Mouse (Mus musculus) CH12.LX (cell line): ENCODE results near the gene Vmn1r85. TPM values are rescaled to one million over a fixed set of nuclear protein-coding genes. Genes with fewer than 3 reads are reported as not detected.
A peak's percentile ranks its signal among the peaks of the same experiment; 100 is the strongest.

ENCODE experiments used
- DNase-seq: peaks from one replicate; pipeline ENCODE4 v3.0.0-alpha.2; 2013; ENCODE audit errors: extremely low read depth
- H3K27ac ChIP-seq: 2 replicates; pipeline ENCODE4 v1.5.1; 2012; ENCODE audit warnings: low read depth, mild to moderate bottlenecking, control low read depth, moderate library complexity; ENCODE audit not compliant: insufficient read depth
- H3K27me3 ChIP-seq: replicated peaks from 2 replicates; pipeline ENCODE3; 2012; ENCODE audit warnings: inconsistent platforms
- H3K36me3 ChIP-seq, 2 experiments: replicated peaks in 1 of 2; 2 replicates each; pipeline versions ENCODE3 to v1.6.1; 2012; ENCODE audit warnings: inconsistent platforms in 1 of 2, low read length in 1 of 2, mild to moderate bottlenecking in 1 of 2, mixed read lengths in 1 of 2, moderate library complexity in 1 of 2; ENCODE audit not compliant: control insufficient read depth in 1 of 2, insufficient read depth in 1 of 2
- H3K4me1 ChIP-seq, 2 experiments: 2 replicates each; pipeline ENCODE4 v1.6.1; 2012; ENCODE audit warnings: inconsistent platforms in 1 of 2, moderate library complexity in 1 of 2; ENCODE audit not compliant: insufficient read depth in 2 of 2, control insufficient read depth in 1 of 2
- H3K4me2 ChIP-seq: 2 replicates; pipeline ENCODE4 v1.6.1; 2012; ENCODE audit warnings: low read depth, mild to moderate bottlenecking, control low read depth; ENCODE audit not compliant: poor library complexity, insufficient read depth, severe bottlenecking
- H3K4me3 ChIP-seq, 3 experiments: fragments of 150-350 bp in 1 of 3; sonication (generic) in 1 of 3; replicated peaks in 1 of 3; 2 replicates each; pipeline versions ENCODE3 to v1.5.1; 2011 to 2012; ENCODE audit warnings: low read depth in 2 of 3, low read length in 2 of 3, mild to moderate bottlenecking in 2 of 3, moderate library complexity in 2 of 3, control low read depth in 1 of 3, improper control_type of control experiment in 1 of 3, inconsistent platforms in 1 of 3, mixed read lengths in 1 of 3; ENCODE audit not compliant: poor library complexity in 1 of 3
- H3K79me2 ChIP-seq: replicated peaks from 2 replicates; pipeline ENCODE4 v1.6.1; 2012; ENCODE audit warnings: mild to moderate bottlenecking, moderate library complexity; ENCODE audit not compliant: control insufficient read depth, poor library complexity, insufficient read depth, severe bottlenecking; ENCODE audit errors: extremely low read depth
- H3K9ac ChIP-seq: 2 replicates; pipeline ENCODE4 v1.6.1; 2012; ENCODE audit warnings: low read depth, mild to moderate bottlenecking, control low read depth, moderate library complexity; ENCODE audit not compliant: insufficient read depth
- H3K9me3 ChIP-seq: replicated peaks from 2 replicates; pipeline ENCODE3; 2012; ENCODE audit warnings: low read length, inconsistent platforms, mixed read lengths
- CHD1 ChIP-seq: IDR thresholded peaks from 2 replicates; pipeline ENCODE4 v1.6.1; 2012; ENCODE audit warnings: low read depth, low read length, improper control_type of control experiment, inconsistent platforms
- CHD2 ChIP-seq: IDR thresholded peaks from 2 replicates; pipeline ENCODE4 v1.6.1; 2011; ENCODE audit warnings: low read length, improper control_type of control experiment
- CTCF ChIP-seq, 2 experiments: IDR thresholded peaks in 1 of 2; conservative IDR thresholded peaks in 1 of 2; 2 replicates each; pipeline ENCODE4 v1.5.1; 2011 to 2012; ENCODE audit warnings: low read depth in 2 of 2, low read length in 2 of 2, improper control_type of control experiment in 1 of 2, inconsistent platforms in 1 of 2, mild to moderate bottlenecking in 1 of 2, moderate library complexity in 1 of 2
- EP300 ChIP-seq: IDR thresholded peaks from 2 replicates; pipeline ENCODE4 v1.6.1; 2011; ENCODE audit warnings: low read length, improper control_type of control experiment
- ETS1 ChIP-seq: conservative IDR thresholded peaks from 2 replicates; pipeline ENCODE4 v1.6.1; 2012; ENCODE audit warnings: low read depth, mild to moderate bottlenecking, inconsistent platforms, low read length, improper control_type of control experiment, moderate library complexity
- GABPA ChIP-seq: IDR thresholded peaks from 2 replicates; pipeline ENCODE4 v1.6.1; 2012; ENCODE audit warnings: low read depth, low read length, improper control_type of control experiment, inconsistent platforms; ENCODE audit not compliant: insufficient replicate concordance
- HCFC1 ChIP-seq: IDR thresholded peaks from 2 replicates; pipeline ENCODE4 v1.6.1; 2012; ENCODE audit warnings: low read depth, mild to moderate bottlenecking, inconsistent platforms, low read length, improper control_type of control experiment
- IRF4 ChIP-seq: IDR thresholded peaks from 2 replicates; pipeline ENCODE4 v1.6.1; 2014; ENCODE audit warnings: low read depth, mild to moderate bottlenecking, inconsistent platforms, low read length, improper control_type of control experiment
- JUN ChIP-seq: IDR thresholded peaks from 2 replicates; pipeline ENCODE4 v1.6.1; 2011; ENCODE audit warnings: low read depth, mild to moderate bottlenecking, low read length, improper control_type of control experiment, moderate library complexity; ENCODE audit not compliant: insufficient read depth
- JUND ChIP-seq: conservative IDR thresholded peaks from 2 replicates; pipeline ENCODE4 v1.6.1; 2011; ENCODE audit warnings: low read depth, low read length, improper control_type of control experiment
- KAT2A ChIP-seq: IDR thresholded peaks from 2 replicates; pipeline ENCODE4 v1.6.1; 2012; ENCODE audit warnings: low read length, improper control_type of control experiment, inconsistent platforms; ENCODE audit not compliant: insufficient replicate concordance
- MAX ChIP-seq: IDR thresholded peaks from 2 replicates; pipeline ENCODE4 v1.6.1; 2011; ENCODE audit warnings: low read length, improper control_type of control experiment
- MXI1 ChIP-seq: IDR thresholded peaks from 2 replicates; pipeline ENCODE4 v1.6.1; 2011; ENCODE audit warnings: mild to moderate bottlenecking, low read depth, low read length, improper control_type of control experiment
- MYC ChIP-seq: IDR thresholded peaks from 2 replicates; pipeline ENCODE4 v1.6.1; 2011; ENCODE audit warnings: low read depth, mild to moderate bottlenecking, improper control_type of control experiment, low read length
- NELFE ChIP-seq: IDR thresholded peaks from 2 replicates; pipeline ENCODE4 v1.6.1; 2011; ENCODE audit warnings: low read depth, low read length, improper control_type of control experiment
- NRF1 ChIP-seq: IDR thresholded peaks from 2 replicates; pipeline ENCODE4 v1.6.1; 2014; ENCODE audit warnings: low read depth, mild to moderate bottlenecking, inconsistent platforms, low read length, improper control_type of control experiment, moderate library complexity
- PAX5 ChIP-seq: IDR thresholded peaks from 2 replicates; pipeline ENCODE4 v1.6.1; 2012; ENCODE audit warnings: low read length, inconsistent platforms, mixed read lengths
- POLR2A ChIP-seq: IDR thresholded peaks from 2 replicates; pipeline ENCODE4 v1.6.1; 2011; ENCODE audit warnings: low read depth, mild to moderate bottlenecking, improper control_type of control experiment, low read length
- POLR2AphosphoS2 ChIP-seq: IDR thresholded peaks from 2 replicates; pipeline ENCODE4 v1.6.1; 2011; ENCODE audit warnings: low read depth, low read length, improper control_type of control experiment
- RAD21 ChIP-seq: IDR thresholded peaks from 2 replicates; pipeline ENCODE4 v1.6.1; 2011; ENCODE audit warnings: low read depth, mild to moderate bottlenecking, low read length, improper control_type of control experiment, moderate library complexity
- RCOR1 ChIP-seq: conservative IDR thresholded peaks from 2 replicates; pipeline ENCODE4 v1.6.1; 2012; ENCODE audit warnings: low read depth, mild to moderate bottlenecking, inconsistent platforms, low read length, improper control_type of control experiment
- SIN3A ChIP-seq: IDR thresholded peaks from 2 replicates; pipeline ENCODE4 v1.6.1; 2012; ENCODE audit warnings: low read length, improper control_type of control experiment, inconsistent platforms
- SMC3 ChIP-seq: IDR thresholded peaks from 2 replicates; pipeline ENCODE4 v1.6.1; 2011; ENCODE audit warnings: low read depth, low read length, improper control_type of control experiment
- TCF12 ChIP-seq: IDR thresholded peaks from 2 replicates; pipeline ENCODE4 v1.6.1; 2014; ENCODE audit warnings: low read depth, mild to moderate bottlenecking, inconsistent platforms, low read length, improper control_type of control experiment
- USF2 ChIP-seq: conservative IDR thresholded peaks from 2 replicates; pipeline ENCODE4 v1.6.1; 2011; ENCODE audit warnings: low read depth, low read length, improper control_type of control experiment
- ZC3H11A ChIP-seq: IDR thresholded peaks from 2 replicates; pipeline ENCODE4 v1.6.1; 2012; ENCODE audit warnings: low read depth, mild to moderate bottlenecking, inconsistent platforms, low read length, improper control_type of control experiment
- ZMIZ1 ChIP-seq: IDR thresholded peaks from 2 replicates; pipeline ENCODE4 v1.6.1; 2012; ENCODE audit warnings: low read depth, mild to moderate bottlenecking, inconsistent platforms, low read length, improper control_type of control experiment
- dilution Hi-C: fragments of 300-500 bp; cut with MboI; formaldehyde crosslinking; loops from 2 replicates; pipeline ENCODE4 v1.14.3; 2020; ENCODE audit warnings: low sequenced_read_pairs; ENCODE audit not compliant: extremely low pct_unique_long_range_greater_than_20kb, extremely low pct_ligation_motif_present
- in situ Hi-C: fragments of 300-500 bp; cut with MboI; formaldehyde crosslinking; loops from 3 replicates; pipeline ENCODE4 v1.14.3; 2019; ENCODE audit warnings: low sequenced_read_pairs, low pct_ligation_motif_present, low pct_unique_long_range_greater_than_20kb, mixed read lengths
- polyA plus RNA-seq: library from polyadenylated mRNA; unstranded; fragments of >175 nt; gene quantifications from 2 replicates; pipeline ENCODE4 v1.2.1, GENCODE M21; 2012; ENCODE audit warnings: low read depth; ENCODE audit not compliant: insufficient read length
- total RNA-seq, 2 experiments: library from RNA; depleted of rRNA; stranded (reverse); fragments of 300-350 nt in 1 of 2; fragments of >200 nt in 1 of 2; gene quantifications; 2 replicates each; pipeline ENCODE4 v1.2.3; 2012 to 2014

Vmn1r85 gene
- total and polyA plus RNA-seq, 3 experiments = not detected

DNA sequence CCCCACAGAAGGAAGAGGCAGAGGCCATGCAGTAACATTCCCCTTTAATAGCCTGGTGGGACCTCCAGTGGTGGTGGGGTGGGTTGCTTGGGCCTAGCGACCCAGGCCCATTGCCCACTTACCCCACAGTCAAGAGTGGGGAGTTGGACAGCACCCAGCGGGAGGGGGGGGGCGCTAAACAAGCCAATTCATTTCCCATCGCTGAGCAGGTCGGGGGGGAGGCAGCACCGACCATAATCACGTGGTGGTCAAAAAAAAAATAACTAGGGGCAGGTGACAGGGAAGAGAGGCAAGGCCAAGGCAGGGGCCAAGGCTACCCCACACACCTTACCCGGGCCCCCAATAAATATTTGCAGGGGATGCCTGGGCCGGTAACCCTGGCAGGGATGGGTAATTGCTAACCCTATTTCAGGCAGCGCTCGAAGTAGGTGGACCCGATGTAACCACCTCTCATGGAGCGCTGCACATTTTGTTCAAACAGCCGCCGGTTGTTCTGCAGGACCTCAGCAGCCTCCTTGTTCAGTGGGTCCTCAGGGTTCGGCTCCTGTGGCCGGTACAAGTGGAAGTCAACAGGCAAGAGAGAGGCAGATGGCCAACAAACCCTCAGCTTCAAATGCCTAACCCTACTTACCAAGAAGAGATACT, 59.6 kb downstream of the Vmn1r85 start:
- DNase-seq = no peak
- Histone ChIP-seq H3K4me3 (peak overlapping the region in 2 of 3 experiments; percentile 6 to 65), H3K36me3 (peaks cover 41 to 51% of the 10 kb centered on the region in 2 experiments), H3K27me3 (no peaks in the 10 kb centered on the region), H3K4me2 (peak overlapping the region; percentile 32), H3K79me2 (peaks cover 21% of the 10 kb centered on the region), H3K9me3 (no peaks in the 10 kb centered on the region), H3K27ac (peak overlapping the region; percentile 10; the same call in 1 of the 2 replicates), H3K4me1 (peaks cover 20 to 64% of the 10 kb centered on the region in 2 experiments), H3K9ac (peak overlapping the region; percentile 46; the same call in 1 of the 2 replicates)
- TF ChIP-seq CHD1 = no peak
- no peak for TF ChIP-seq CHD2
- no peak for TF ChIP-seq GABPA
- TF ChIP-seq USF2 = no peak
- no peak for TF ChIP-seq MAX
- TF ChIP-seq CTCF (conservative IDR thresholded peaks at IDR 0.05 in 1 of 2, IDR thresholded peaks at IDR 0.05 in 1 of 2; ENCODE audit: low read depth in 2 of 2, low read length in 2 of 2) = no peak
- TF ChIP-seq EP300 = no peak
- no peak for TF ChIP-seq ETS1
- TF ChIP-seq ZC3H11A = no peak
- no peak for TF ChIP-seq SMC3
- no peak for TF ChIP-seq JUN
- TF ChIP-seq HCFC1 = no peak
- dilution Hi-C loops (no loop called here), in situ Hi-C loops (no loop called here)

DNA sequence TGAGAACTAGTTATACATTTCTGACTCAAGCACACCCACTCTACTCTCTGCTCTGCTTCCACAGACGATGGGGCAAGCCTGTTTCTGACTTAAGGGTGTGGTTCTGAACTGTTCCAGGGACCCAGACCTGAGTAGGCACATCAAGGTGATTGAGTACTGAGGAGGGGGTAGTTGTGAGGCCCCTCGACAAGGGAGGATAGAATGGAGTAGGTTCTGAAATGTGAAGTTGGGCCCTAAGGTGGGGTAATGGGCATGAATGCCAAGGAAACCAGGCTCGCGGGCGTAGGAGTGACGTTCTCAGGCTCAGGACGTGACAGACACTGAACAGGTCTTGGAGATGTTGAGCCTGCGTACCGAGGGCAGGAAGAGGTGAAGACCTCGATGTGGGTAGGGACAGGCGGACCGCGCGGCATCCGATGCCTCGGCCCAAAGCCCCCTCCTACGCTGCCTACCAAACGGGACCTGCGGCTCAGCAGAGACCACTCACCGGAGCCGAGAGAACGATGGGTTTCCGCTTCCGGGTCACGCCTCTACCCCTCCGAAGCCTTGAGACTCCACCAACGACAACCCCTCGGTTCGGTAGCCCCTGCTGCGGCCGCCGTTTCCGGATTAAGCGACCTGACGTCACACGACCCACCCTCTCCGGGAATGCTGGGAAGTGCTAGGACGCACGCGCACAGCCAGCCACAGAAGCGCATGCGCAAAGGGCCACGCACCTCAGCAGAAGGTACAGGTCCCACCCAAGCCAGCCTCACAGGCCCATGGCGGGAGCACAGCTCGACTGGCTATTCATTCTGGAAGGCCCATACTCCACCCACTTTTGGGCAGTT, 60.6 kb downstream of the Vmn1r85 start, which contains the start of gene Chmp2a:
Chmp2a (minus strand) TSS at position 660 of the 830 bp plus-strand sequence.
- H3K9ac ChIP-seq = peak within 1 kb of the TSS; percentile 77
- H3K4me3 ChIP-seq = peak within 1 kb of the TSS; percentile 65 to 89 (median 73)
- H3K9me3 ChIP-seq = no peaks in the 10 kb centered on the region
- DNase-seq = peak; percentile 98
- no peaks in the 10 kb centered on the region for H3K27me3 ChIP-seq
- peaks cover 20 to 60% of the 10 kb centered on the region in 2 experiments for H3K4me1 ChIP-seq
- H3K4me2 ChIP-seq = peak within 1 kb of the TSS; percentile 52
- peaks cover 22% of the 10 kb centered on the region for H3K79me2 ChIP-seq
- H3K36me3 ChIP-seq = peaks cover 51 to 61% of the 10 kb centered on the region in 2 experiments
- H3K27ac ChIP-seq = peak within 1 kb of the TSS; percentile 93
- dilution Hi-C loops (no loop called here), in situ Hi-C loops (no loop called here)
- TF ChIP-seq KAT2A (peak; percentile 77; the same call in 1 of the 2 replicates), CTCF (conservative IDR thresholded peaks at IDR 0.05 in 1 of 2, IDR thresholded peaks at IDR 0.05 in 1 of 2; ENCODE audit: low read depth in 2 of 2, low read length in 2 of 2) (no peak), RAD21 (no peak), PAX5 (no peak), ETS1 (no peak), USF2 (0 out of 2 replicates have a peak, but pooled peaks have one; percentile 16), MXI1 (peak; percentile 76; the same call in 1 of the 2 replicates), TCF12 (peak; percentile 45; the same call in 1 of the 2 replicates), HCFC1 (peak; percentile 90), MYC (peak; percentile 43; the same call in 1 of the 2 replicates), ZC3H11A (no peak), SIN3A (peak; percentile 88), RCOR1 (peak; percentile 72; the same call in 1 of the 2 replicates), MAX (0 out of 2 replicates have a peak, but pooled peaks have one; percentile 55), SMC3 (peak; percentile 9; the same call in 1 of the 2 replicates), POLR2A (peak; percentile 86), JUND (no peak), IRF4 (peak; percentile 47; the same call in 1 of the 2 replicates), EP300 (peak; percentile 16; the same call in 1 of the 2 replicates), POLR2AphosphoS2 (peak; percentile 99), ZMIZ1 (peak; percentile 91), NELFE (peak; percentile 84), NRF1 (peak; percentile 97), CHD2 (peak; percentile 91)
